Mouse (Mus musculus): Measurements from ENCODE around the gene Snf8.

The Snf8 gene

DNA sequence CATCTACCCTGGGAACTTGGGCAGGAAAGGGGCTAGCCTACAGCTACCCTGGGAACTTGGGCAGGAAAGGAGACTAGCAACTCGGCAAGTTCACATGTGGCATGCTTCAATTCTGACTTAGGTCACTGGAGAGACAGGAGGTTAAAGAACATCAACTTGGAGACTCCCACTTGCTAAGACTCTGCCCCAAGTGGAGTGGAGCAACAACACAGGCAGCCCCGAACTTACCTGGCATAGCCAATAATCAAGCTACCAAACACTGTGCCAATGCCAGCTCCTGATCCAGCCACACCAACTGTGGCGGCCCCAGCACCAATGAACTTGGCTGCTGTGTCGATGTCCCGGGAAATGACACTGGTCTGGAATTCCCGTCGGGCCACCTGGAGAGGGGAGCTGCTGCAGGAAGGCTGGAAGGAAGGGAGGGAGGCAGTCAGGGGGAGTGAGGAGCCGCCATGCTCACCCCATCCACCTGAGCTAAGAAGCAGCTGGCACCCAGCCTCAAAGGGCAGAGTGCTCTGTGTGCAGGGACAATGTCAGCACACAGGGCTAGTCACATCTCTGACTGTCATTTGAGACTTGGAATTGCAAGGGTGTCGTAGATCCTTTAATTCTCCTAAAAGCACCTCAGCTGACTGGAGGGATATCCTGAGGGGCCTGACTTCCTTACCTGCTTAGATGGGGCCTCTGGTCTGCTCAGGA is 38.8 kb downstream of the Snf8 start:
- no peak for DNase-seq (ENCODE audit: low spot score in 2 of 2)

DNA sequence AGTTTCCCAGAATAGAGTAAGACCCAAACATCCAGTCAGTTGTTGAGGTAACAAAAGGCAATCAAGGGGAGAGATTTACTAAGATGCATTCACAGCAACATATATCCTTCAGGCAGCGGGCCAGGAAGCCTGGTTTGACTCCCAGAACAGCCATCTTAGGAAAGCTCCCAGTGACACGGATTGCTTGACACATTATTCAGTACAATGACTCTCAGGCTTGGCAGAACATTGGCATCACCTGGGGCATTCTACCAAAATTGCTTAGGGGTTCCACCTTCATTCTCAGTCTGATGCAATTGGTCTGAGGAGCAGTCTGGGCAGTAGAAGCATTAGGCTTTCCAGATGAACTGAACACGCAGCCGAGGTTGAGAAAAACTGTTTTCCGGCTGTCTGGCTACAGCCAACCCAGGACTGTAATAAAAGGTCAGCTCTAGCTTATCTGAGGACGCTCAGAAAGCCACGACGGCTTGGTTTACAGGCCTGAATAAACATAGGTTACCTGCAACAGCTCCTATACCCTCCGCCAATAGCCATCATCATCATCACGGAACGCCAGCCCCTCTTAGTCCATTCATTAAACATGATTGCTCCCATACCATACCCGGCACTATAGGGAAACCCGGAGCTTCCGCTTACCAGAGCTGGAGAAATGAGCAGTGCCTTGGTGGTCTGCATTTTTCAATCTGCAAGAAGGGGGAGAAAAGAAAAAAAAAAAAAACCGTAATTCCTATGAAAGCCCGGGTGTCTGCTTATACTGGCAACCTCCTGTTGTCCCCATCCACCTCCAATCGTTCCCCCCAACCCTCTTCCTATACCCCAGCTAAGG is 39.9 kb downstream of the Snf8 start:
- no peak for DNase-seq (ENCODE audit: low spot score in 2 of 2)

DNA sequence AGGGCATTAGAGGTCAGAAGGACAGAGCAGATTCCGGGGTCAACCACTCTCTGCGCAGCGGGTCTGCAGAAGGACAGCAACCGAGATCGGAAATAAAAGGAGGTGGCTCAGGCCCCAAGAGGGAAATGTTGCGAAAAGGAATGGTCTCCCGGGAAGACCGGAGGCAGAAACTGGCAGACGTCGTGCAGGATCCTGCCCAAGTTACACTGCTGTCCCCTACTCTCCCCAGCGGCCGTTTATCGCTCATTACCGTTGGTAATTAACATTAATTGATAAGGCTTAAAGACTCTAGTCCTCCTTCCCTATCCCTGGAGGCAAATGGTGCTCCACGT is 40.5 kb downstream of the Snf8 start:
- DNase-seq (ENCODE audit: low spot score in 2 of 2): peak in 1 of 2 experiments; percentile 11

DNA sequence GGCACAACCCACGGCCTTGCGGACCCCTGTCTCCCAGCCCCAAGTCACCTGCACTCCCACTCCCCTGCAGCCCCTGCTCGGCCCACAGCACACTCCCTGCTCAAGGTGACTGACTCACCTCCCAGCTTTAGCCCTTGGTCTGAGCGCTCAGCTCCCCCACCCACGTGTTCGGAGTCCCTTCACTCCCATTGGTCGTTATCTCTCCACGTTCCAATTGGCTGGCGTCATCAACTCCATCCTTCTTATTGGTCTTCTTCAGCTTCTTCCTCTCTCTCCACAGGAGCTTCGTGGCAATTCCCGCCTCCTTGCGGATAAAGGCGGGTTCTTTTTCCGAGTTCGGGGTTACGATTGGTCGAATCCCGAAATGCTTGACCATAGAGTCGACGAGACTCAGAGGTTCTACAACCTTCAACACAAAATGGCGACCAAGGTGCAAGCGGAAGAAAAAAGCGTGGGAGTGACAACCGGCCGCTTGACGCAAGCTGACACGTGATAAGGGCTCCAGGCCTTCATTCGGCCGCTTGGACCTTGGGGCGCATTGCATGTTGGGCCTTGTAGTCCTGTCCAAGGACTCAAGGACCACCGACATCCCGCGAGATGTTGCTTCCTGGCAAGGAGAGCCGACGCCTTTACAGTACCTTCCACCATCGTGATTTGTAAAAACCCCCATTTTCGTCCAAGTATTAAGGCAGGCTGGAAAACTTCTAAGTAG is 41.0 kb downstream of the Snf8 start, which contains the start of gene Atp5g1:
TSS of gene Atp5g1 (minus strand) at position 162 of the 712 bp plus-strand sequence.
- peak; percentile 94 to 99 for DNase-seq (ENCODE audit: low spot score in 2 of 2)

DNA sequence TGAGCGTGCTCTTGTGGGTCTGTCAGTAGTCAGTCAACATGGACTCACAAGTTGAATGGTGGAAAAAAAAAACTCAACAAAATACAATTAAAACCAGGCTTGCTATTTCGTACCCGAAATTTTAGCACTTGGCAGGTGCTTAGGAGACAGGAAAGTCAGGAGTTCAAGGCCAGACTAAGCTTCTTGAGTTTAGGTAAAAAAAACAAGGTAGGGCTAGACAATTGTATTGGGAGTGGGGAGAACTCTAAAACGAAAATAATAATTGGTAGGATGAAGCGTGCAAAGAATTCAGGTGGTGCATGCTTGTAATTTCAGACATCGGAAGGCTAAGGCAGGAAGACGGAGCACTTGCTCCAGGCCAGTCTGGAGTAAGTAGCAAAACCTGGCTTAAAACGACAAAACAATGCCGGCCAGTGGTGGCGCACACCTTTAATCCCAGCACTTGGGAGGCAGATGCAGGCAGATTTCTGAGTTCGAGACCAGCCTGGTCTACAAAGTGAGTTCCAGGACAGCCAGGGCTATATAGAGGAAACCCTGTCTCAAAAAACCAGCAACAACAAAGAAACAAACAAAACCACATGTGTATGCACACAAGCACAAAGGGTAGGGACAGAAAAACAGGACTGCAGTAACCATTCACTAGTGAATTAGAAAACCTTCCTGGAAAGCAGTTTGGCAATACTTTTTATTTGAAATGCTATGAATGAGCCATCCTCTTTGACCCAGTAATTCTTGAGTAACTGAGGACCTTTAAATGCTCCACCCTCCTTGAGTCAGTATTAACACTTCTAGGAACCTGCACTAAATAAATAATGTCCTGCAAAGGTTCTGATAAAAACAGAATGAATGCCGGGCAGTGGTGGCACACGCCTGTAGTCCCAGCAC is 41.8 kb downstream of the Snf8 start:
- DNase-seq (ENCODE audit: low spot score in 2 of 2): no peak

DNA sequence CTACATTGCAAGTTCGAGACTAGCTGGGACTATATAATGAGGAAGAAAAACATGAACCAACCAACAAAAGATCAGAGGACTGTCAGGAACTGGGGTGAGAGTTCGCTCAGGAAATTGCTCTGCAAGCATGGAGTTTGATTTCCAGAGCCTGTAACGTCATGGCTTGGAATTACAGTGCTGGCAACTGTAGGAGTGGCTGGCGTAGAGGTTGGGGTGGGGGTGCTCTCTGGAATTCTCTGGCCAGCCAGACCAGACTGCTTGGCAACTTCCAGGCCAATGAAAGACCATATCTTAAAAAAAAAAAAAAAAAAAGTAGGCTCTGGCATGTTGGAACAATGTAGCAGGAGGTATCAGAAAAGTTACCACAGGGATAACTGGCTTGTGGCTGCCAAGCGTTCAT is 46.1 kb downstream of the Snf8 start:
- DNase-seq (ENCODE audit: low spot score in 2 of 2): no peak

DNA sequence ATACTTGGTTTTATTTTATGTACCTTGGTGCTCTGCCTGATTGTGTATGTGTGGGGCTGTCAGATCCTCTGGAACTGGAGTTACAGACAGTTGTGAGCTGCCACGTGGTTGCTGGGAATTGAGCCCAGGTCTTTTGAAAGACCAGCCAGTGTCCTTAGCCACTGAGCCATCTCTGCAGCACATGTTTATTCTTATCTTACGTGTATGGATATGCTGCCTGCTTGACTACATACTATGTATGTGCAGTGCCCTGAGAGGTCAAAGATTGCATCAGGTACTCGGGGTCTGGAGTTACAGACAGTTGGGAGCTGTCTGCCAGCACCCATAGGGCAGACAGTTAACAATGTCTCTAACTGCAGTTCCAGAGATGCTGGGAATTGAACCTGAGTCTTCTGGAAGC is 48.0 kb downstream of the Snf8 start:
- no peak for DNase-seq (ENCODE audit: low spot score in 2 of 2)

DNA sequence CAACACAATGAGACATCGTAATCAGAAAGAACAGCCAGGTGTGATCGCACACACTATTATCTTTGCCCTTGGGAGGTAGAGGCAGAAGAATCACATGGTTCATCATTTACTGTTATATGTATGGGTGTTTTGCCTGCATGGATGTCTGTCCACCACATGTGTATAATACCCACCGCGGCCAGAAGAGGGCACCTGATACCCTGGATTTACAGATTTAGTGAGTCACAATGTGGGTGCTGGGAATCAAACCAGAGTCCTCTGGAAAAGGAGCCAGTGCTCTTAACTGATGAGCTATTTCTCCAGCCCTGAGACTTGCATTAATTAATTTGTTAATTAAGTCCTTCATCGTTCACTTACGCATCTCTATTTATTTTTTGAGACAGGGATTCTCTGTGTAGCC is 53.3 kb downstream of the Snf8 start:
- no peak for DNase-seq (ENCODE audit: low spot score in 2 of 2)

DNA sequence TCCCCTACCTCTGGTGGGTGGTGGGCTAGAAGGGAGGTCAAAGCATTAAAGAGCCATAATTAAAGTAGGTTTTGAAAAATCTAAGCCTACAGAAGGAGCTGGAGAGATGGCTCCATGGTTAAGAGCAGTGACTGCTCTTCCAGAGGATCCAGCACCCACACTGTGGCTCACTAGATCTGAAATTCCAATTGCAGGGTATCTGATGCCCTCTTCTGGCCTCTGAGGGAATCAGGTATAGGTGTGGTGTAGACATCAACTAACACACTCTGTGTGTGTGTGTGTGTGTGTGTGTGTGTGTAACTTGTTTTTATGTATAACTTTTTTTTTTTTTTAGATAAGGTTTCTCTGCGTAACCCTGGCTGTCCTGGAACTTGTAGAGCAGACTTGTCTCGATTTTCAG is 56.4 kb downstream of the Snf8 start:
- DNase-seq (ENCODE audit: low spot score in 2 of 2): no peak

DNA sequence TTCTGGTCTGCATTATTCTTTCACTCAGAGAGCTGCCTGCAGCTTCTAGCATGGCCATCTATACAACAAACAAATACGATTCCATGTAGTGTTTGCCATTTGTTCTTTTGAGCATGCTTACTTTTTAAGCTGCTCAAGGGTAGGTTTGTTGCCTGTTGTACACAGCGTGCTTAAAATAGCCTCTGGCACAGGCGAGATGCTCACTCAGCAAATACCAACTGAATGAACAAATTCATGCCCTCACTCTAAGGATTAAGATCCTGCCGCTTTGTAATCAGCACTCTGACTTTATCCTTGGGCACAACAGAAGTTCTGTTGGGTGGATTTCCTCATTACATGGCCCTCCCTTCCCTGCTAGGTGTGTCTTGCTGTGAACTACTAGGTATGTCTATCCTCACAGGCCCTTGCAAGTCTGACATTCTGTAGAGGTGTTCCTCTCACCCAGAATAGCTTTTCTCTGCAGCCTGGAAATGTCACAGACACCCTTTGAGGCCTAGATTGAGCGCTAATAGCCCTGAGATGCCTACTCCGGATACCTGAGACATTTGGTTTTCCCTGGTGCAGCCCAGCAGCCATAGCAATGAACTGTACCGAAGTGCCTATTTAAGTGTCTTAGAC is 58.1 kb downstream of the Snf8 start:
- DNase-seq (ENCODE audit: low spot score in 2 of 2): no peak

DNA sequence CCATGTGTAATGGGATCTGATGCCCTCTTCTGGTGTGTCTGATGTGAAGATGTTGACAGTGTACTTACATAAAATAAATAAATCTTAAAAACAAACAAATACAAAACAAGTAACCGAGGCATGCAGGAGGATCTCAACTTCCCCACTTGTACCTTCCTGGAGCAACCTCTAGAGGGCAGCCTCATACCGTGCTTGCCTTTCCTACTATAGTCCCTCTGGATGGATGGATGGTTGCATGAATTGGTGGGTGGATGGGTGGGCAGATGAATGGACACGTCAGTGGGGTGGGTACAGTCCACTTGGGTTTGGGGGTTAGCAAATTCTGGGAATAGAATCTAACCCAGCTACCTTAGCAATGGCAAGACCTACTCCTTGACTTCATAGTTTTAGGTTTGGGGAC is 58.7 kb downstream of the Snf8 start:
- peak in 1 of 2 experiments; percentile 26 for DNase-seq (ENCODE audit: low spot score in 2 of 2)

Measured in thymus, postnatal 10 days (tissue).